Mouse (Mus musculus) urinary bladder, postnatal 36 days (tissue): ENCODE results near the gene Rnf208.

Experiments used
- DNase-seq, 2 experiments: peaks; one replicate each; pipeline ENCODE4 v3.0.0; 2022; ENCODE audit warnings: low spot score in 2 of 2, mixed read lengths in 1 of 2

Rnf208 gene

DNA sequence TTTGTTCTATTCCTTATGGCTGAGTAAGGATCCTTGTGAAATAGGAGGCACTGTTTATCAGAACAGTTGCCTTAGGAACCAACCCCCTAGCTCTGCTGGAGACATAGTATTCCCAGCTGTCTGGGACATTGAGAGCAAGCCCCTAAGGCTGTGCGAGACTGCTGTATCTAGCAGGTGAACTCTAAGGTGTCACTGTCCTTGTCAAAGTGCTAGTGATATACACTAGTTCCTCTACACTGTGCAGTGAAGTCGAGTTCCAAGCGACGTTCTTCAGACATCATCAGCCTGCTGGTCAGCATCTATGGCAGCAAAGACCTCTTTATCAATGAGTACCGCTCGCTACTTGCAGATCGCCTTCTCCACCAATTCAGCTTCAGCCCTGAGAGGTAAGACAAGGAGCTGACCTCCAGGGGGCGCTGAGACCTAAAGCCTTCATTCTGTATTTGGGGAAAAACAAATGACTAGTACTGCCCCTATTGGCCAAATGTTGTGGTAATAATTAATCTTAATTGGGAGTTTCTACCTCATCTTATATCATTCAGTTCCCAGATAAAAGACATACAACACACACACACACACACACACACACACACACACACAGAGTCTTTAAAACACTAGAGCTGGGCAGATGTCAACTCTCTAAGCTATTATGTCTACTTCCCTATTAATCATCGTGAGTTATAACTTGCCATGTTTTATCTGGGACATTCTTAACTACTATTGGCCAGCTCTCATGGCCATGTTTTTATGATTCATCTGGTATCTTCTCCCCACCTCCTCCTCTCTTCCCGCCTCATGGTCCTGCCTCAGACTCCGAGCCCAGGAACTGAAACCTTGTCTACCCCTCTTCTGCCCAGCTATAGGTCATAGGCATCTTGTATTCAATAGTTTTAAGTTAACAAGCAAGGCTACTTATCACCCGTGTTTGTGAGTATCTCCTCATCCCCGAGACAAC is 37.1 kb downstream of the Rnf208 start:
- peak; percentile 79 for DNase-seq

DNA sequence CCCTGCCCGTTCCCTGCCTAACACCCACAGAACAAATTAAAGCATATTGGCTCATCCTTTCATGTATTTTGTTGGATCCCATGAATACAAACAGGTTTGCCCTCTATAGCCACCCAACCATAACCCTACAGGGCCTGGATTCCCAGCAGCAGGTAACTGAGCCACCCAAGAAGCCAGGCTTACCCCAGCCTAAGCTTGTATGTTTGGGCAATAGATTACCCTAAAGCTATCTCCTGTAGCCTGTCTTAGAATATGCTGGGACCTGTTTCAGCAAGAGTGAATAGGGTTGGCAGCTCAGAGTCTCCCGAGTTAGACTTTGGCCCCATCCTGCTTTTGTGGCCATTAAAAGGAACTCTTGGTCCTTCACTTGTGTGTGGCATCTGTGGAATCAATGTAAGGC is 43.5 kb downstream of the Rnf208 start:
- no peak for DNase-seq

DNA sequence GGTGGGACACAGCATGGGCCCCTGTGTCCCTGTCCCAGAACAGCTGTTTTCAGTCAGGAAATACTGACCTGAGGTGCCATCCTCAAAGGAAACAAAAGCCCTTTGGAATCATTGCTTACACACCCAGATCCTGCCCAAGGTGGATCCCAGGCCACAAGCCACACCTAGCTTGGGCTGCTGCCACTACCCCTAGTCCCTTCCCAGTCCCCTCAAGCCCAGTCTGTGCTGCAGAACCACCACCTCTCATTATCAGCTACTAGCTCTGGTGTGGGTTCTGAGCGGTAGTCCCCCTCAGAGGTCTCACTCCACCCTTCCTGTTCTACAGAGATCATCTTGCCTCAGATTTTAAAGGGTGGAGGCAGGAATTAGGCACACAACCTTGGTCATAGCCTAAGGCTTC is 44.3 kb downstream of the Rnf208 start:
- DNase-seq, result no peak

DNA sequence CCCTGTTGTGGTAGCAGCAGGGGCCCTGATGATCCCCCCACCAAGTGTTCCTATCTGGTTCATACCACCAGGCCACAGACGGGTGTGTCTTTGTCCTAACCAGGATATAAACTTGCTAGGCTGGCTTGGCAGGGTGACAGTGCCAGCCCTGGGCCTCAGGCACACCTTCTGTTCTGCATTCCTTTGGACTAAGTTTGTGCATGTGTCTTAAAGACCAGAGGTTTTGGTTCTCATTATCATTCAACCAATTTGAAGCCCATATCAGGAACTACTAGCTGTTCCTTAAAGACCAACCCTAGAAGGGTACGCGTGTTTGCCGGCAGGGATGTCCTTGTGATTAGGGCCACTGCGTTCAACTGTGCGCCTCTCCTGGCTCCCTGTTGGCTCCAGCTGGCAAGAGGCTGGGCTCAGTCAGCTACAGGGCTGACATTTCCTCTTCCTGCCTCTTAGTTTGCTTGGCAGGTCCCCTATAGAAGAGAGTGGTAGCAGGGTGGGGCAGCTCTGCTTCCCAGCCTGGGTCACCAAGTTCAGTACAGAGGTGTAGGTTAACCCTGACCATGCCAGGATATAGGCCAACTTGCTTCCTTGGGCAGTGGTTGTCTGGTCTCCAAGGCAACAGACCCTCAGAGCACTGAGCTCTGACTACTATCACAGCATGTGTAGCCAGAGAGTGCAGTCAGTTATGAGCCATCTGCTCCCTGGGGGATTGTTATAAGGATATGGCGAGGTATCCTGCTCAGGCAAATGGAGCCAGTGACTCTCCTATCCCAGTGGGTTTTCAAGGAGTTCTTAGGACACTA is 45.0 kb downstream of the Rnf208 start:
- DNase-seq, result peak; percentile 67 to 76

DNA sequence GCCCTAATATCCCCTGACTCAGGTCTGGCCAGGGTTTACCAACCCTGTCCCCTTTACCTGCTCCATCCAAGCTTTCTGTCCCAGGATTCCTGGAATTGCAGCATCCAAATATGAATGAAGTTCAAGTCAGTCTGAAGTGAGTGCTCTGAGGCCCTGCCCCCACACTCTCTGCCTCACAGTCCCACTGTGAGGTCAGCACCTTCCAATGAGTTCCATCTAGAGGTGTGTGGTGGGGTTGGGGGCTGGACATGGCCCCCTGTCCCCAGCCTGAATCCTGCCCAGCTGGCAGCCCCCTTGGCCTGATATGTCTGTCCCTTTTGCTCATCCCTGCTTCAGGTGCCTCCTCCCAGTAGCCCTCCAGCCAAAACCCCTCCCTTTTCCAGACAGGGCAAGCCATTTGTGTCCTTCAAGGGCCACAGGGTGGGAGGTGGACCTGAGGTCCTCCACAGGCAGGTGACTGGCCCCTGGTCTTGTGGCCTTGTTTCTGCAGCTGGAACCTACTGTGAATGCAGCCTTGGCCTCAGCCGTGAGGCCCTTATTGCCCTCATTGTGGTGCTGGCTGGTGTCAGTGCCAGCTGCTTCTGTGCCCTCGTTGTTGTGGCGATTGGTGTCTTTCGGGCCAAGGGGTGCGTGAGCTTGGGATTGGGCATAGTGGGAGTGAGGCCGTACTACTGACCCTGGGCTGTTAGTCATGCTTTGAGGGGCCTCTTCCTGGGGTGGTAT is 46.0 kb downstream of the Rnf208 start, which contains the start of gene Tmem210:
Tmem210 (plus strand) TSS at position 219 of the 723 bp plus-strand sequence.
- DNase-seq, result no peak

DNA sequence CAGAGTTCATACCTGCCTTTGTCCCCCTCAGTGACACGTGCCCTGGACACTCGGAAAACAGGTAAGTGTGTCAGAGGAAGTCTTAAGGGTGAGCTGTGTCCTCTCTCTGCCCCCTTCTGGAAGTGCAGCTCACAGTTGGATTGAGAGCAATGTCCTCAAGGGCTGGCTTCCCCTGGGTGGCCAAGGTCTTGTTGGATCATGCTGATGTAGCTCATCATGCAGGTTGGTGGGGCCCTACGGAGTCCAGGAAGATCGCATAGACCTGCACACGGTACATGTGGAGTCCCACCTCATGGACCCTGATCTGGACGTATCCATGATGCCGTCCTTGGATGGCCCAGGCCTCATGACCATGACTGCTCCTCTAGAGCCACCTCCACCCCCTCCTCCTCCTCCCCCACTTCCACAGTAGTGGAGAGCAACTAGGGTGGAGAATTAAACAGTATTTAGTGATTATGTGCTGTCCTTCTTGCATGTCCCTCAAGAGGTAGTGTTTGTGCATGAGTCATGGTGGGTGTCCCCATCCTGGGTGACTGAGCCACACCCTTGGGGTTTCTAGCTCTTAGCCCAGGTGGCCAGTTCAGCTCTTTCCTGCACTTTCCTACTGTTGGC is 46.8 kb downstream of the Rnf208 start:
- no peak for DNase-seq

- DNase-seq, result peak; percentile 47 to 51
These were observed 47.6 kb downstream of the Rnf208 start, which contains the start of gene Lrrc26 for GRCm38 (mm10) chr2:25289651-25290050. Gene Lrrc26 (plus strand): TSS chr2:25289915.

DNA sequence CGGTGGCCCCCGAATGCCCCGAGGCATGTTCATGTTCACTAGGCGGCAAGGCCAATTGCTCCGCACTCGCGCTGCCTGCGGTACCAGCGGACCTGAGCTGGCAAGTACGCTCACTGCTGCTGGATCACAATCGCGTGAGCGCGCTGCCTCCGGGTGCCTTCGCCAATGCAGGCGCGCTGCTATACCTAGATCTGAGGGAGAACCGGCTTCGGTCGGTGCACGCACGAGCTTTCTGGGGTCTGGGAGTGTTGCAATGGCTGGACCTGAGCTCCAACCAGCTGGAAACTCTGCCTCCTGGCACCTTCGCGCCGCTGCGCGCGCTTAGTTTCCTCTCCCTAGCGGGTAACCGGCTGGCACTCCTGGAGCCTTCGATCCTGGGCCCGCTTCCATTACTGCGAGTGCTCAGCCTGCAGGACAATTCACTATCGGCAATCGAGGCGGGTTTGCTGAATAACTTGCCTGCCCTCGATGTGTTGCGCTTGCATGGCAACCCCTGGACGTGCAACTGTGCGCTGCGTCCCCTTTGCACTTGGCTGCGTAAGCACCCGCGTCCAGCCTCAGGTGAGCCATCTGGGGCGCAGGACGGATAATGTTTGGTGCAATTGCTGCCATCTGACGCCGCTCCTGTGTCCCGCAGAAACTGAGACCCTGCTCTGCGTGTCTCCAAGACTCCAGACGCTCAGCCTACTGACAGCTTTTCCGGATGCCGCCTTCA is 48.2 kb downstream of the Rnf208 start:
- DNase-seq, result peak in 1 of 2 experiments; percentile 22

DNA sequence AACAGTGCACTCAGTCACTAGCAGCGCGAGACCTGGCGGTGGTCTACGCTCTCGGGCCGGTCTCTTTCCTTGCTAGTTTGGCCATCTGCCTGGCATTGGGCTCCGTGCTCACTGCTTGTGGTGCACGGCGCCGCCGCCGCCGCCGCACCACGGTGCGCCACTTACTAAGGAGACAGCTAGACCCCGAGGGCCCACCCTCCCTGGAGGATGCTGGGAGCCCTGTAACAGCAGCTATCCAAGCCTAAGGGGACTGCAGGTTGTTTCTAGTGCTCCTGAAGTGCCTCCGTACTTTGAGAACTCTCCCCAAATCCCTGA is 48.7 kb downstream of the Rnf208 start:
- no peak for DNase-seq

DNA sequence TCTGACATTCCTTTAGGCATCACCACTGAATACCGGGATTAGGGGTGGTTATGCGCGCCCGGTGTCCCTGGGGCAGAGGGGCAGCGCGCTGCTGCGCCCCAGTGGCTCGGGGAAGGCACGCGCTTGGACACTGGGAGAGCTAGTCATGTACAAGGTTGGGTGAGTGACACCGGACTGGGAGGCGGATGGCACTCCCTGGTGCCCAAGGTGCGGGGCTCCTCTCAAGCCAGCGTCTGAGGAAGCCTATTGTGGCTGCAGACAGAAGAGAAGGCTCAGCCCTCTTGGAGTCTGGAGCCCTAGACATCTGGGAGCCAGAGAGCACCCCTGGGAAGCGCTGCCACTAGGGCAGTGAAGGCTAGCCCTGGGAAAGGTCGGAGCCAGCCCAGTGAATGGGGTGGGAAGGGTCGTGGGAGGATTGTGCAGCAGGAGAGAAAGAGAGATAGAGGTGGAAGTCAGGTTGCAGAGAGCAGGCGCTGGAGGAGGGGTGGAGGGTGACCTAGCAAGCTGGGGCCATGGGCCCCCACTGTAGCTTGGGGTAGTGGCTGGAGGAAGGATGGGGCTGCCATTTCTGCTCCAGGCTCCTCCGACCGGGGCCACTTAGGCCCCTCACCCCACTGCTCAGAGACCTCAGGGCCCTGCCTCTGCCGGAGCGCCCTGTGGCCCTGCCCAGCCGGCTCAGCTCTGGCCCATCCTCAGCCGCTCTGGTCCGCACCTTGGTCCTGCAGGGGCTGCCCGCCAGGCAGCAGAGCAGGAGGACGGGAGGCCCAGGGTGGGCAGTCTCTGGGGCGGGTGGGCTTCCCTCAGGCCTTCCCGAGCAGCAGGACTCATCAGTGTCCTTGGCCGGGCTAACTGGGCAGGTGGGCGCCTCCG is 49.4 kb downstream of the Rnf208 start:
- peak in 1 of 2 experiments; percentile 21 for DNase-seq

- DNase-seq, result no peak
These were observed 50.0 kb downstream of the Rnf208 start for GRCm38 (mm10) chr2:25292054-25292544.

- DNase-seq, result peak; percentile 64 to 69
These were observed 50.8 kb downstream of the Rnf208 start for GRCm38 (mm10) chr2:25292856-25293255.

DNA sequence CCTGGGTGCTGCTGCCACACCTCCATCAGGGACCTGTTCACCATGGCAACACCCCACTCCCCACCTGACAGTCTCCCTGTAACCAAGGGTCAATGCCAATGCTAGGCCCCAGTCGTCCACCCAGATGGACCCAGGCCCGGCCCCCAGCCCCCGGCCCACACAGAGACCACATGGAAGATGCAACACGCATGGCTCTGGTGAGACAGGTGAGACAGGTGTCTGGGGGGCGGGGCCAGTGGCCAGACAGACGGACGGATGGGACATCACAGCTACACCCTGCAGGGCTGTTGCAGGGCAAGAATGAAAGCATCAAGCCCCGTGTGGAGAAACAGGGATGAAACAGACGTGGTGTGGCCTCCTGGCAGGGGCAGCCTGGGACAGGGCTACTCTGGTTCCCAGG is 51.7 kb downstream of the Rnf208 start:
- DNase-seq, result no peak
